Mouse (Mus musculus): ENCODE measurements at regions not wholly inside any gene's neighbourhood (a gene's known extent, or its start where the extent isn't known, plus 50 kb on each side); places are given as distances from the start of the nearest gene placed in this dataset.

DNA sequence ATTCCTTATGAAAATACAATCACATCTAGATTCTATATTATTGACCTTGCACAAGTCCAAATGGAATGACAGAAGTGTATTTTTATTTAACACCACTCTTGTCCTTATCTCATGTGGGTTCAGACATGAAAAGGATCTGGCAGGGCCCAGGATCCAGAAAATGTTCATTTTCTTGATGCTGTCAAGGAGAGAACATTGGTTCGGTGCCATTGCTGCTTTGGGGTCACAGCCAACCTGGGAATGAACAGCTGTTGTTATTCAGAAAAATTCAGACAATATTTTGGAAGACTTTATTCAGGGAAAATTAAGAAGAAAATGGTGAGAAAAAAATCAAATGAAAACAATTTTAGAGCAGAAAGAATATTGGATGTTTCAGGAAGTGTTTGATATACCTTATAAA, 590.0 kb downstream of the Iqcm start:
- no peak for DNase-seq (ENCODE audit: low spot score)
- intact Hi-C loops (cut with DNase I) = no loop called here

GRCm38 (mm10) chr8:76052003-76052402, 603.5 kb downstream of the Iqcm start:
- DNase-seq (ENCODE audit: low spot score) = no peak
- intact Hi-C loops (cut with DNase I) = no loop called here

- intact Hi-C loops (cut with DNase I) = loop anchor here (10.0 kb wide), 1 partner anchor 1277 kb away; no protein-coding TSS in a partner anchor
- DNase-seq (ENCODE audit: low spot score) = no peak
Observed at GRCm38 (mm10) chr8:76067721-76068120, 619.2 kb downstream of the Iqcm start.

DNA sequence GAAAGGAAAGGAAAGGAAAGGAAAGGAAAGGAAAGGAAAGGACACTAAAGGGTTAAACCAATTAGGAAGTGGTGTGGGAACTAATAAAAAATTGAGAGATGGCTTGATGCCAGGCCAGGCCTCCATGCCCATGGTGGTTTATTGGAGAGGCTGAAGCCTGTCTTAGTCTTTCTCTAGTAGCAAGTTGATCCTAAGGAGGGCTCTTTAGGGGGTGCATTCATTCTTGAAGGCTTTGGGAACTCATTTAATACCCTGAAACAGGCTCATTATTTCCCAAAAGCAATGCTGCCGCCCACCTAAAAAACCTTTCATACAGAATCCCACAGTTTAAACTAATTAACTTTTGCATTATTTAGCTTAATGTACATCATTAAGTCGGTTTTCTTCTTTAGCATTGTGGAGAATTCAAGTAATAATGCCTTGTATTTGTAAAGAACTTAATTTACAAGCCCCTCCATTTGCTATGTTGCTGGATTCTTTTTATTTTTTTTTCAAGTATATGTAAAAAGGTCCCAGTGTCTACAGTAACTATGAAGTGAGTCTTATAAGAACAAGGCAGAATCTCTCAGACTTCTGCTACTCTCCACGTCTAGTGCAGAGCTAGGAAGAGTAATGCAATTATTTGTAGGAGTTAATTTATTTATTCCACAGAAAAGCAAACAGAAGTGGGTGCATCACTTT, 624.3 kb downstream of the Iqcm start:
- DNase-seq (ENCODE audit: low spot score) = no peak
- intact Hi-C loops (cut with DNase I) = loop anchor here (10.0 kb wide), 1 partner anchor 1242 kb away; no protein-coding TSS in a partner anchor

GRCm38 (mm10) chr8:76120587-76121145, 672.2 kb downstream of the Iqcm start:
- intact Hi-C loops (cut with DNase I) = no loop called here
- no peak for DNase-seq (ENCODE audit: low spot score)

- DNase-seq (ENCODE audit: low spot score) = peak; percentile 42
- intact Hi-C loops (cut with DNase I) = no loop called here
Observed at GRCm38 (mm10) chr8:76127486-76127885, 679.0 kb downstream of the Iqcm start.

- no peak for DNase-seq (ENCODE audit: low spot score)
- intact Hi-C loops (cut with DNase I) = no loop called here
Observed at GRCm38 (mm10) chr8:76137219-76137618, 688.7 kb downstream of the Iqcm start.

DNA sequence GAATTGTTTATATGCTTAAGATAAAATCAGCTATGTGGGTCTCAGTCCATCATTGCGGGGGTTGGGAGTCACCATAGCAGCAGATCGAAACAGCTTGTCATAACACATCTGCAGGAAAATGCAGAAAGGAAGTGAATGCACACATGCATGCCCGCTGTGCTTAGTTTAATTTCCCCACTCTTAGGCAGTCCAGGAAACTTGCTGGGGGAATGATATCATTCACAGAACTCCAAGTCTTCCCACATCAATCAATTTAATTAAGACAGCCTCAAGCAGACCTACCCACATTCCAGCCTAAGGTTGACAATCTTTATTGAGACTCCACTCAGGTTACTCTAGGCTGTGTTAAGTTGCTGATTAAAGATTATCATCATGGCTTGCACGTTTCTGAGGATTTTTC, 700.2 kb downstream of the Iqcm start:
- DNase-seq (ENCODE audit: low spot score) = no peak
- intact Hi-C loops (cut with DNase I) = no loop called here

GRCm38 (mm10) chr8:76182520-76182919, 716.7 kb upstream of the Nr3c2 start:
- no peak for DNase-seq (ENCODE audit: low spot score)
- intact Hi-C loops (cut with DNase I) = no loop called here

- DNase-seq (ENCODE audit: low spot score) = no peak
- intact Hi-C loops (cut with DNase I) = no loop called here
Observed at GRCm38 (mm10) chr8:76183836-76184235, 715.4 kb upstream of the Nr3c2 start.

GRCm38 (mm10) chr8:76187293-76187692, 711.9 kb upstream of the Nr3c2 start:
- DNase-seq (ENCODE audit: low spot score) = no peak
- intact Hi-C loops (cut with DNase I) = no loop called here

DNA sequence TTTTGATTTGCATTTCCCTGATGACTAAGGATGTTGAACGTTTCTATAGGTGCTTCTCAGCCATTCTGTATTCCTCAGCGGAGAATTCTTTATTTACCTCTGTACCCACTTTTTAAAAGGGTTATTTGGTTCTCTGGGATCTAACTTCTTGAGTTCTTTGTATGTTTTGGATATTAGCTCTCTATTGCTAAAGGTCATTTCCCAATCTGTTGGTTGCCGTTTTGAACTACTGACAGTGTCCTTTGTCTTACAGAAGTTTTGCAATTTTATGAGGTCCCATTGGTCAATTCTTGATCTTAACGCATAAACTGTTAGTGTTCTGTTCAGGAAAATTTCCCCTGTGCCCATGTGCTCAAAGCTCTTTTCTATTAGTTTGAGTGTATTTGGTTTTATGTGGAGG, 687.4 kb upstream of the Nr3c2 start:
- intact Hi-C loops (cut with DNase I) = no loop called here

DNA sequence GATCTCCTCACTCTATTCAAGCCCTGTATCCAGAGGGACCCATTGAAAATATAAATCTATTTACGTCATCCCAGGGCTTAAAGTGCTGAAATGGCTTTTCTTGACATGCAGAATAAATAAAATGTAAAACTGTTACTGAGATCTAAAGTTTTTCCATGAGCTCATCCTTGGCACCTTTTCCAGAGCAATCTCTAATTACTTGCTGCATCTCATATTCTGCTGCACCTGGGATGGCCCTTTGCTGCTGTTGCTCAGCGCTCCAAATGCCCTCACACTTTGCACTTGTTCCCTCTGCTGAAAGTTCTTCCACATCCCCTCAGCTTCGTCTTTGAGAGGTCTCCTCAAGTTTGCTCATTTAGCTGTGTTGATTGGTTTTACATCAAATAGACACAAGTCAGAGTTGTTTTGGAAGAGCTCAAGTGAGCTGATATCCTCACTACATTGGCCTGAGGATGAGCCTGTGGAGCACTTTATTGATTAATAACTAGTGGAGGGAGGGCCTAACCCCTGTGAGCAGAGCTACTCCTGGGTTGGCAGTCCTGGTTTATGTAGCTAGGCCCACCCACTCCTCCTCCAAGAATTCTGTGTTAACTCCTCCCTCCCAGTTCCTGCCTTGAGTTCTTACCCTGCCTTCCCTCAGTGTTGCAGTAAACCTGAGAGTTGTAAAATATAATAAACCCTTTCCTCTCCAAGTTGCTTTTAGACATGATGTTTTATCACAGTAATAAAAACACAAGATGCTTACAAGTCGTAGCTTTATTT, 681.2 kb upstream of the Nr3c2 start:
- intact Hi-C loops (cut with DNase I) = no loop called here
- DNase-seq (ENCODE audit: low spot score) = no peak

More for the DNA sequence above, 687.4 kb upstream of the Nr3c2 start:
- DNase-seq (ENCODE audit: low spot score) = no peak

GRCm38 (mm10) chr8:76230847-76231246, 668.4 kb upstream of the Nr3c2 start:
- no peak for DNase-seq (ENCODE audit: low spot score)
- intact Hi-C loops (cut with DNase I) = no loop called here

DNA sequence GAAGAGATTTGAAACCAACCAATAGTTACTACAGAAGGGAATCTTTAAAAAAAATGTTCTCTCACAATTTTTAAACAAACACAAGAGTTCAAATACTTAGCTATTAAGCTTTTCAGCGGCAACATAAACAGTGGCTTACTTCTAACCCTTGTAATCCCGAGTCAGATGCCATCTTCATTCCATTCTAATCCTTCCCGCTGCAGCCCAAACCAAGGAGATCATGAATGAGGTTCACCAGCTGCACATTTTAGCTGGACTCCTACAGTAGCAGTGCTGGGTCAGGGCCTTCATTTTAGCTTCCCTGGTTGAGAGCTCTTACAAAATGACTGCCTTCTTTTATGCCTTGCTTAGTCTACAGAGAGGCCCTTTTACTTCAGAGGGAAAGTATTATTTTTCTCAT, 650.0 kb upstream of the Nr3c2 start:
- no peak for DNase-seq (ENCODE audit: low spot score)
- intact Hi-C loops (cut with DNase I) = no loop called here

DNA sequence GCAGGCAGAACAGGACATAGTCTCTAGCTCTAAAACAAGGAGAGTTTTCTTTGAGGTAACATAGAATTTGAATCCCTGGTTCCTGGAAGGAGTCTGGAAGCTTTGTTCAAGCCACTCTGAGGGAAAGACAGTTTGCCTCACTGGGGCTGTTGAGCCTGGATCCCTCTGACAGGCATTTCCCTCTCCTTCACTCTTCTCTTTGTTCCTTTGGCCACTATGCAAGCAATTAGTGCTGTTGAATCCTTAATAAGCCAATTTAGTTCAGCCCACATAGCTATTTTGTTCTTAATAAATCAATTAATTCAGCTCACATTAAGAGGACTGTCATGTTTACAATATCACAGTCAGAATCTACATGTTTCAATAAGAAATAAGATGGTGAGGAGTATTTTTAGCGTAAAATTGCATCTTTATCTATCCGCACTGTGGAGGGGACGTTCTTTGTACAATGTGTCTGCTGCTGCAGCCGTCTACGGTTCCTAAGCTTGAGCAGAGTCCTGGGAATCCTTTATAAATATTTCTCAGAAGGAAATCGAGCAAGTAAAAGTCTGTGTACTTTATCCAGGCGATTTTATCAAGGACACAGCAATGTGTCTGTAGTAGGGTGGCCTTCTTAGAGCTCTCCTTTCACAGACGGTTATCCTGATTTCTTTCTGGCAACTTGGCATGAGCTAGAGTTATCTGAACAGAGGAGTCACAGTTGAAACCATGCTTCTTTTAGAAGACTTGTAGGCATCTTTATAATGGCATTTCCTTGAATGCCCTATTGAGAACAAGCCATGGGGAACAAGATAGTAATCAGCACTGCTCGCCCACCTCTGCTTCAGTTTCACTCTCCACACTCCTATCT, 646.9 kb upstream of the Nr3c2 start:
- intact Hi-C loops (cut with DNase I) = no loop called here

More for the DNA sequence above, 646.9 kb upstream of the Nr3c2 start:
- DNase-seq (ENCODE audit: low spot score) = no peak

Measured in heart, postnatal 25 days (tissue).